ENCODE assay signal across 35 mouse cellular contexts in genomic region chr2:61436591-61436990, GRCm38 (mm10).
"Had no signal": no experiment of that assay in that cellular context is flagged by ENCODE, and none has a peak within 500 bp of the region (broad histone marks: within the 10 kb centered on the region; RNA-seq: fewer than 3 reads in every experiment).

No protein-coding gene starts in this region.

- DNase-seq: heart, postnatal 10 days; heart, postnatal 36 days; heart, postnatal 4 days; kidney, adult 11 months; kidney, adult 18-20 months; kidney, adult 2 months; kidney, adult 8-10 months; kidney, adult 9 months; kidney, postnatal 10 days; kidney, postnatal 14 days; kidney, postnatal 25 days; kidney, postnatal 36 days; kidney, postnatal 4 days; layer of hippocampus, adult 9-11 months; layer of hippocampus, postnatal 36 days had no signal

- H3K9ac ChIP-seq: heart, embryonic 12.5 days; heart, embryonic 13.5 days; heart, embryonic 15.5 days; hindbrain, embryonic 12.5 days; hindbrain, embryonic 13.5 days; hindbrain, embryonic 14.5 days; hindbrain, embryonic 15.5 days; intestine, embryonic 15.5 days; kidney, embryonic 15.5 days had no signal

- H3K4me2 ChIP-seq: heart, embryonic 11.5 days; heart, embryonic 12.5 days; heart, embryonic 13.5 days; heart, embryonic 15.5 days; hindbrain, embryonic 12.5 days; hindbrain, embryonic 13.5 days; hindbrain, embryonic 14.5 days; hindbrain, embryonic 15.5 days; intestine, embryonic 15.5 days; kidney, embryonic 15.5 days had no signal

- H3K4me3 ChIP-seq: heart, embryonic 10.5 days; heart, embryonic 12.5 days; heart, embryonic 13.5 days; heart, embryonic 15.5 days; hindbrain, embryonic 10.5 days; hindbrain, embryonic 12.5 days; hindbrain, embryonic 13.5 days; hindbrain, embryonic 15.5 days; intestine, embryonic 15.5 days; kidney, embryonic 15.5 days; layer of hippocampus, adult 2 months; left cerebral cortex, adult 2 months had no signal

- H3K4me1 ChIP-seq: heart, embryonic 10.5 days; heart, embryonic 12.5 days; heart, embryonic 13.5 days; heart, embryonic 15.5 days; hindbrain, embryonic 10.5 days; hindbrain, embryonic 12.5 days; hindbrain, embryonic 13.5 days; hindbrain, embryonic 15.5 days; intestine, embryonic 15.5 days; kidney, embryonic 15.5 days had no signal

- H3K9me3 ChIP-seq: heart, embryonic 10.5 days; heart, embryonic 12.5 days; heart, embryonic 13.5 days; heart, embryonic 15.5 days; hindbrain, embryonic 10.5 days; hindbrain, embryonic 12.5 days; hindbrain, embryonic 13.5 days; hindbrain, embryonic 15.5 days; intestine, embryonic 15.5 days; kidney, embryonic 15.5 days had no signal

- H3K27me3 ChIP-seq: heart, embryonic 12.5 days; heart, embryonic 13.5 days; heart, embryonic 15.5 days; hindbrain, embryonic 12.5 days; hindbrain, embryonic 13.5 days; hindbrain, embryonic 15.5 days; intestine, embryonic 15.5 days; kidney, embryonic 15.5 days had no signal

- ATAC-seq: hindbrain, embryonic 16.5 days; hindbrain, postnatal 0 days; inflammation-experienced regulatory T-cells, adult 6 months; intestine, embryonic 15.5 days; intestine, embryonic 16.5 days; intestine, postnatal 0 days had no signal

- H3K27ac ChIP-seq: heart, embryonic 10.5 days; heart, embryonic 13.5 days; heart, embryonic 15.5 days; hindbrain, embryonic 10.5 days; hindbrain, embryonic 12.5 days; hindbrain, embryonic 13.5 days; hindbrain, embryonic 14.5 days; hindbrain, embryonic 15.5 days; hindbrain, postnatal 0 days; intestine, embryonic 15.5 days; kidney, embryonic 15.5 days; kidney, postnatal 0 days; layer of hippocampus, adult 2 months; left cerebral cortex, adult 2 months had no signal

- H3K36me3 ChIP-seq: heart, embryonic 10.5 days; heart, embryonic 12.5 days; heart, embryonic 13.5 days; heart, embryonic 15.5 days; hindbrain, embryonic 10.5 days; hindbrain, embryonic 12.5 days; hindbrain, embryonic 13.5 days; hindbrain, embryonic 15.5 days; intestine, embryonic 15.5 days; kidney, embryonic 15.5 days had no signal
